Mouse (Mus musculus): ENCODE measurements around the gene Rbks. TPM values are rescaled to one million over a fixed set of nuclear protein-coding genes. Genes with fewer than 3 reads are reported as not detected.

Gene Rbks
- total and polyA plus RNA-seq, 3 experiments = 2.7 to 4.4 (median 4.3) TPM

DNA sequence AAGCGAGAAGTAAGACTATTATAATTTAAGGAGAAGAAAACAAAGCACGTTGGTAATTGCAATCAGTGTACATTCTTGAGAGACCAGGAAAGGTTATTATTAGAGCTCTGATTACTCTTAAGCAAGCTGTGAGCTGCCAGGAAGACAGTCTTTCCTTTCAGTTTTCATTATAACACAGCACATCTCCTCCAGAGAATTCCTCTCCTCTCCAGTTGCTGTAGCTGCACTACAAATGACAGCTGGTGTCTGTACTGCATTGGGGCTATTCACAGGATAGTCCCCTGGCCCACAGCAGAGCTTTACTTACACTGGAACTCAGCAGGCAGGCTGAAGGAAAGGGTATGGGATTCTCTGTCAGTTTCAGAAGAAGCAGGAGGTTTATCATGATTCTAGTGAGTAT, 24.0 kb downstream of the Rbks start:
- Histone ChIP-seq H3K4me3 (no peak overlapping the region), H3K9ac (ENCODE audit: low read depth, low read length) (no peak overlapping the region), H3K79me2 (replicated peaks; ENCODE audit: control insufficient read depth, insufficient read depth, low read length) (no peaks in the 10 kb centered on the region), H3K4me1 (ENCODE audit: control insufficient read depth, insufficient read depth, low read length) (peaks cover 1% of the 10 kb centered on the region), H3K36me3 (ENCODE audit: control insufficient read depth, insufficient read depth, low read length) (no peaks in the 10 kb centered on the region), H3K27me3 (ENCODE audit: control insufficient read depth, insufficient read depth, low read length) (no peaks in the 10 kb centered on the region), H3K27ac (no peak overlapping the region)
- 35% methylated on average over 2 of the region's 2 CpGs for WGBS
- TF ChIP-seq CTCF (IDR thresholded peaks at IDR 0.05) = no peak
- no peak for TF ChIP-seq POLR2A (IDR thresholded peaks at IDR 0.05; ENCODE audit: insufficient read depth, low read depth, low read length)
- TF ChIP-seq EP300 (IDR thresholded peaks at IDR 0.05; ENCODE audit: insufficient read depth, low read depth, low read length) = no peak
- no peak for DNase-seq
- intact Hi-C loops (cut with DNase I) = no loop called here

DNA sequence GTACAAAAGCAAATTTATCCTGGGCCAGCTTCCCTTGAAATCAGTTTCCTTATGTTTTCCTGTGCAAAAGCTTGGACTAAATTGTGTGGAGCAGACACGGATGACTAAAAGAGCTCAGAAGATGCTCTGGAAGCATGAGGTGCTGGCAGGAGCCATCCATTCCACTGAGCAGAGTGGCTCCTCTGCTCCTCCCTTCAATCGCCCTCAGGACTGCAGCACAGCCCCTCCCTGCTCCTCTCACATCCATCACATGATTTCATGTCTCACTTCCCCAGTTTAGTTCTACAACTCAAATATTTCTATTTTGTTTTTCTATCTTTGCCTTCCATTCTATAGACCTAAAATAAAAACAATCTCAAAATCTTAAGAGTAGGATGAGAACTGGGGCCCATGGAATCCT, 26.3 kb downstream of the Rbks start:
- no peaks in the 10 kb centered on the region for H3K27me3 ChIP-seq (ENCODE audit: control insufficient read depth, insufficient read depth, low read length)
- no peak overlapping the region for H3K4me3 ChIP-seq
- H3K27ac ChIP-seq = no peak overlapping the region
- H3K36me3 ChIP-seq (ENCODE audit: control insufficient read depth, insufficient read depth, low read length) = no peaks in the 10 kb centered on the region
- intact Hi-C loops (cut with DNase I) = no loop called here
- WGBS = 75% methylated on average over 2 of the region's 2 CpGs
- peaks cover 1% of the 10 kb centered on the region for H3K4me1 ChIP-seq (ENCODE audit: control insufficient read depth, insufficient read depth, low read length)
- no peaks in the 10 kb centered on the region for H3K79me2 ChIP-seq (replicated peaks; ENCODE audit: control insufficient read depth, insufficient read depth, low read length)
- TF ChIP-seq CTCF (IDR thresholded peaks at IDR 0.05) (no peak), POLR2A (IDR thresholded peaks at IDR 0.05; ENCODE audit: insufficient read depth, low read depth, low read length) (no peak), EP300 (IDR thresholded peaks at IDR 0.05; ENCODE audit: insufficient read depth, low read depth, low read length) (no peak)
- H3K9ac ChIP-seq (ENCODE audit: low read depth, low read length) = no peak overlapping the region
- DNase-seq = no peak

DNA sequence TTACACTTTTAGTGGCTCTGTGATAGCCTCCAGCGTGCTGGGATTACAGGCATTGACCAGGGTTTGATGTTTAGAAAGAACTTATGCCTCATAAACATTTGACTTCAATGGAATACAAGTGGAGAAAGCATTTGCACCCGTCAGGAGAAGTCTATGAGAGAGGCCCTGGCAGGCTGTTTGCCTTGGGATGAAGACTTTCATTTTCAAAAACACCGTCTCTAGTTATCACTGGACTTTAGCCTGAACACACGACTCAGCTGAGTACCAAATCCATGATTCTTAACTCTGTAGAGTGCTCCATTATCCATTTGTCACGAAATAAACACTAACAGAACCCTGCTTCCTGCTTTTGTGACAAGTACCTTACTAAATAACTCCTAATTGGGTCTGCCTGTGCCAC, 27.4 kb downstream of the Rbks start:
- H3K27ac ChIP-seq = no peak overlapping the region
- peaks cover 1% of the 10 kb centered on the region for H3K4me1 ChIP-seq (ENCODE audit: control insufficient read depth, insufficient read depth, low read length)
- TF ChIP-seq POLR2A (IDR thresholded peaks at IDR 0.05; ENCODE audit: insufficient read depth, low read depth, low read length) = no peak
- TF ChIP-seq EP300 (IDR thresholded peaks at IDR 0.05; ENCODE audit: insufficient read depth, low read depth, low read length) = no peak
- no peak for TF ChIP-seq CTCF (IDR thresholded peaks at IDR 0.05)
- DNase-seq = no peak
- no peak overlapping the region for H3K9ac ChIP-seq (ENCODE audit: low read depth, low read length)
- intact Hi-C loops (cut with DNase I) = no loop called here
- H3K27me3 ChIP-seq (ENCODE audit: control insufficient read depth, insufficient read depth, low read length) = no peaks in the 10 kb centered on the region
- H3K79me2 ChIP-seq (replicated peaks; ENCODE audit: control insufficient read depth, insufficient read depth, low read length) = no peaks in the 10 kb centered on the region
- H3K36me3 ChIP-seq (ENCODE audit: control insufficient read depth, insufficient read depth, low read length) = no peaks in the 10 kb centered on the region
- H3K4me3 ChIP-seq = no peak overlapping the region
- 71% methylated on average over 5 of the region's 5 CpGs for WGBS

DNA sequence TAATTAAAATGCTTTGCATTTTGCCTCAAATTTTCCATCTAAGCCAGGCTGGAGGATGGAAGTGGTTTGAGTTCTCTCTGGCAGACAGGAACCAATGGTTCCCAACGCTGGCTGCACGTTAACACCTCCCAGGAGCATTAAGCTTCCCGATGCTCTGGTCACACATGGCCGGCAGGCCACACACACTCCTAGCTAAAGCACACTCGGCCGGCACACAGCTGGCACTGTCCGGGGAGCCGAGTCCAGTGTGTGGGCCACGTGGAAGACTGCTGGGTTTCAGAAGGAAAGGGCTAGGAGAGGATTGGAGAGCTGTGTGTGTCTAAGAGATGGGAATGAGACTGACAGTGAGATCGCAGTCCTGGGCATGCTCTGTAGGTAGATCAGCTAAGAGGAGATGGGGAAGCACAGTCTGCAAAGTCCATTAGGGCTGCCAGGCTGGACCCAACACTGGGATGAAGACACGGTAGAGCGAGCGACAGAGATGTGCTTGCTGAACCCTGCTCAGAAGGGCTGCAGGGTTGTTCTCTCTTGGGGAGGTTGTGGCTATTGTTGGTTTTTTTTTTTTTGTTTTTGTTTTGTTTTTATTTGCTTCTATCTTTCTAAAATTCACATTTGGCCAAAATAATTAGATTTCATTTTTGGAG, 29.0 kb downstream of the Rbks start:
- no peaks in the 10 kb centered on the region for H3K79me2 ChIP-seq (replicated peaks; ENCODE audit: control insufficient read depth, insufficient read depth, low read length)
- WGBS = 90% methylated on average over 13 of the region's 13 CpGs
- DNase-seq = no peak
- TF ChIP-seq CTCF (IDR thresholded peaks at IDR 0.05) (no peak), EP300 (IDR thresholded peaks at IDR 0.05; ENCODE audit: insufficient read depth, low read depth, low read length) (no peak), POLR2A (IDR thresholded peaks at IDR 0.05; ENCODE audit: insufficient read depth, low read depth, low read length) (no peak)
- no peak overlapping the region for H3K27ac ChIP-seq
- no peaks in the 10 kb centered on the region for H3K27me3 ChIP-seq (ENCODE audit: control insufficient read depth, insufficient read depth, low read length)
- H3K36me3 ChIP-seq (ENCODE audit: control insufficient read depth, insufficient read depth, low read length) = no peaks in the 10 kb centered on the region
- no peak overlapping the region for H3K4me3 ChIP-seq
- no peak overlapping the region for H3K9ac ChIP-seq (ENCODE audit: low read depth, low read length)
- peaks cover under 1% of the 10 kb centered on the region; the same call in 1 of the 2 replicates for H3K4me1 ChIP-seq (ENCODE audit: control insufficient read depth, insufficient read depth, low read length)
- intact Hi-C loops (cut with DNase I) = no loop called here

DNA sequence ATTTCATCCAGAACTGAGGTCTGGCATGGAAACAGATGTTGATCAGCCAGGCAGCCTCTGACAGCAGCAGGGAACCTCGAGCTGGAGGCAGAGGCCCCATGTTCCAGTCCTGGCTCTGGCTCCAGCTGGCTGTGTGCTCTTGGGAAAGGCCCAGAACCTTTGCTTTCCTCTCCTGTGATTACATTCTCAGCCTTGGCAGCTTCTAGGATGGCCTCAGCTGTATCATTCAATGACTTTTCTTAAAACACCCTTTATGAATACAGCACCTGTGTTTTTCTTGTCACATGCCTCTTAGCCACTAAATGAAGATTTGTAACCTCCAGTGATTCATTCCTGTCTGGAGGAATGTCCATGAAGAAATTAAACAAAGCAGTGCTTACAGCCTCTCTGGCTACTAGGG, 31.3 kb downstream of the Rbks start:
- Histone ChIP-seq H3K36me3 (ENCODE audit: control insufficient read depth, insufficient read depth, low read length) (no peaks in the 10 kb centered on the region), H3K79me2 (replicated peaks; ENCODE audit: control insufficient read depth, insufficient read depth, low read length) (no peaks in the 10 kb centered on the region), H3K4me1 (ENCODE audit: control insufficient read depth, insufficient read depth, low read length) (no peaks in the 10 kb centered on the region), H3K4me3 (no peak overlapping the region), H3K27me3 (ENCODE audit: control insufficient read depth, insufficient read depth, low read length) (no peaks in the 10 kb centered on the region), H3K27ac (no peak overlapping the region), H3K9ac (ENCODE audit: low read depth, low read length) (no peak overlapping the region)
- 11% methylated on average over 1 of the region's 1 CpGs for WGBS
- peak; percentile 10 to 21 for DNase-seq
- intact Hi-C loops (cut with DNase I) = no loop called here
- TF ChIP-seq POLR2A (IDR thresholded peaks at IDR 0.05; ENCODE audit: insufficient read depth, low read depth, low read length) (no peak), EP300 (IDR thresholded peaks at IDR 0.05; ENCODE audit: insufficient read depth, low read depth, low read length) (no peak), CTCF (IDR thresholded peaks at IDR 0.05) (no peak)

DNA sequence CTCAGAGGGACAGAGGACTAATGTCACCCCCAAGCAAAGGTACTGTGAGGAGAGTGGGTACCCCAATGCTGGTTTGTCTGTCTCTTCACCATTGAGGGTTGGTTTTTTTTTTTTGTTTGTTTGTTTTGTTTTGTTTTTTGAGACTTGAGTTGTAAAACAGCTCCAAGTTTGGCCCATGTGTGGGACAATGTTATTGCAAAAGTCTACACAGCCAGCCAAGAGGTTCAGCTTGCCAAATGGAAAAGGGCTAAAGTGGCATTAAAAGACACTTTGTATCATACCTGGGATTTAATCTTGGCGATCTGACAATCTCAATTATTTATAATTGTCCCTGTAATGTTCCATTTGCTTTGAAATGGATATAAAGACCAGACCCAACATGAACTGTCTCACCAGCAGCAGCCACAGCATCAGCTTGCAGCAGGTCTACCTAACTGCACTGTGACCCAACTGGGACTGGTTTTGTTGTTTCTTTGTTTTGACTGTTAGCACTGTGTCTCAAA, 41.7 kb downstream of the Rbks start:
- Histone ChIP-seq H3K36me3 (ENCODE audit: control insufficient read depth, insufficient read depth, low read length) (no peaks in the 10 kb centered on the region), H3K27me3 (ENCODE audit: control insufficient read depth, insufficient read depth, low read length) (no peaks in the 10 kb centered on the region), H3K27ac (no peak overlapping the region), H3K9ac (ENCODE audit: low read depth, low read length) (no peak overlapping the region), H3K79me2 (replicated peaks; ENCODE audit: control insufficient read depth, insufficient read depth, low read length) (no peaks in the 10 kb centered on the region), H3K4me3 (no peak overlapping the region), H3K4me1 (ENCODE audit: control insufficient read depth, insufficient read depth, low read length) (no peaks in the 10 kb centered on the region)
- no peak for TF ChIP-seq EP300 (IDR thresholded peaks at IDR 0.05; ENCODE audit: insufficient read depth, low read depth, low read length)
- TF ChIP-seq POLR2A (IDR thresholded peaks at IDR 0.05; ENCODE audit: insufficient read depth, low read depth, low read length) = no peak
- no peak for TF ChIP-seq CTCF (IDR thresholded peaks at IDR 0.05)
- 95% methylated on average over 1 of the region's 1 CpGs for WGBS
- no peak for DNase-seq
- intact Hi-C loops (cut with DNase I) = no loop called here

Data from heart, adult 2 months (tissue).